Mouse (Mus musculus): ENCODE measurements around the gene Gpr149.

Gpr149 gene

DNA sequence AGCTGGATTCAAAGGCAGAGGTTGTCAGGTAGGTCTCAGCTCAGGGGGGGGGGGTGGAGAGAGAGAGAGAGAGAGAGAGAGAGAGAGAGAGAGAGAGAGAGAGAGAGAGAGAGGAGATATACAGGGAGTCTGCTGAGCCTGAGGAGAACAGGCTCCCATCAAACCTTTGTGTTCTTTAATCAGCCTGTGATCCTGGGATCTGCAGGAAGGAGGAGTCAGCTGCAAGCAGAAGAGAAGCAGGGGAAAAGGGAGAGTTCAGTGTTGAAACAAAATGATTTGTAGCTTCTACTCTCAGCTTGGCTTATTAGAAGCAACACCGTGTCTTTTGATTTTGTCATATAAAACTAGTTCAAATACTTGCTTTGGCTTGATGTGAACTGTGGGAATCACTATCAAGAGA is at the start of gene Gpr149:
Gene Gpr149, minus strand, starts transcription at position 168 of the 400 bp plus-strand sequence.
- DNase-seq (ENCODE audit: low read depth, low spot score) = no peak

DNA sequence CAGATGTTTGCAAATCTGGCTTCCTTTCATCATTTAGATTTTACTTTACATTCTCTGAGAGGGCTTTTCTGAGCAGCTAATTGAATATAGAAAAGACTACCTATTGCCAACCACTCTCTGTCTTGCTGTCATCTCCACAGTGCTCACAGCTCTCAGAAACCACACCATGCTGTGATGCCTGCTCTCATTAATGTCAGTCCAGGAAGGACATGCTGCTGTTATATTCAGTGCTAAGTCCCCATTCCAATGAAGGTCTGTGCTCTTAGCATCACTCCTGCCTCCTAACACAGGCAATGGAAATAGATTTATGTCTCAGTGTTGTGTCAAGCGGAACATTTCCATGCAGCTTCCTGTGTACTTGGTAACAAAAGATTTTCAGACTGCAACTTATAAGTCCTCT is 45.6 kb upstream of the Gpr149 start:
- no peak for DNase-seq (ENCODE audit: low read depth, low spot score)

DNA sequence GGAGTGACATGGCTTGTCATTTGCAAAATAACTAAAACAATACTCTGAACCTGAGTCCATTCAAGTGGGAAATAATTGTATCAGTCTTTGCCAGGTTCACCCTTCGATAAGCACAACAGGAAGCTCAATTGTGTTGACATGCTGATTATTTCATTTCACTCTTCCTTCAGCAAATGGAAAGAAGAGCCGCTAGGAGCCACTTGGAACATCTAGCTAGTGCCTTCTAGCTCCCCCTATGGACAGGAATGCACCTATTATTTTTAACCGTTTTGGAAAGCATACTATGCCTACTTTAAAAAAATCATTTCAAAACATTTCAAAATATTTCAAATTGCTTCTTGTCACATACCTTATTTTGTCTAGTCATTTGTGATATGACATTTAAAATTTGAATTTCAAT is 5.9 kb upstream of the Gpr149 start:
- no peak for DNase-seq (ENCODE audit: low read depth, low spot score)

DNA sequence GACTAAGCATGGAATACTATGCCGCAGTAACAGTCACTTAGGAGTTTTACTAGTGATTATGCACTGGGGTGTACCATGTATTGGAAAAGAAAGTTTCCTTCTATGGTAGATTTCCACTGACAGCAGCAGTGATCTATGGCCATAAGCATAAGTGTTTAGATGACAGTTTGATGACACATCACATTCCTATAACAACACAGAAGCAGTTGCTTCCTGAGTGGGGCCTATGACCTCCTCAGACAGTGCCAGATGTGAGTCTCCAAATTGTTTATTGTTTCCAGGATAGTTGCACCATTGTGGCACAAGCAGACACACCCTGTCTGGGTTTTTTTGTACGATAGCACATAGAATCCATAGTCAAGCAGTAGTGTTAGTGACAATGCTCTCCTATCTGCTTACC is 991 bp upstream of the Gpr149 start:
- DNase-seq (ENCODE audit: low read depth, low spot score) = no peak

DNA sequence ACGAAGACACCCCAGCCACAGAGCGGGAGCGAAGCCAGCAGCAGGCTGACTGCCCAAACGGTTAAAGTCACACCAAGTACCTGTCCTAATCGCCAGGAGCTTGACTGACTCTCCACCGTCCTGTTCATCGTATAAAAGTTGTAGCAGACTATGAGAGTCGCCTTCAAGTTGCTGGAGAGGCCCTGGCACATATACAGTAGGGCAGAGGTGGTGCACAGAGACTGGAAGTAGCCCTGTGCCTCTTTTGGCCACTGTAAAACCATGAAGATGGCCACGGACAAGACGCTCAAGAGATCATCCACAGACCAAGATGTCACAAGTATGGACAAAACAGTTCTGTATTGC is 921 bp downstream of the Gpr149 start:
- DNase-seq (ENCODE audit: low read depth, low spot score) = peak; percentile 9

DNA sequence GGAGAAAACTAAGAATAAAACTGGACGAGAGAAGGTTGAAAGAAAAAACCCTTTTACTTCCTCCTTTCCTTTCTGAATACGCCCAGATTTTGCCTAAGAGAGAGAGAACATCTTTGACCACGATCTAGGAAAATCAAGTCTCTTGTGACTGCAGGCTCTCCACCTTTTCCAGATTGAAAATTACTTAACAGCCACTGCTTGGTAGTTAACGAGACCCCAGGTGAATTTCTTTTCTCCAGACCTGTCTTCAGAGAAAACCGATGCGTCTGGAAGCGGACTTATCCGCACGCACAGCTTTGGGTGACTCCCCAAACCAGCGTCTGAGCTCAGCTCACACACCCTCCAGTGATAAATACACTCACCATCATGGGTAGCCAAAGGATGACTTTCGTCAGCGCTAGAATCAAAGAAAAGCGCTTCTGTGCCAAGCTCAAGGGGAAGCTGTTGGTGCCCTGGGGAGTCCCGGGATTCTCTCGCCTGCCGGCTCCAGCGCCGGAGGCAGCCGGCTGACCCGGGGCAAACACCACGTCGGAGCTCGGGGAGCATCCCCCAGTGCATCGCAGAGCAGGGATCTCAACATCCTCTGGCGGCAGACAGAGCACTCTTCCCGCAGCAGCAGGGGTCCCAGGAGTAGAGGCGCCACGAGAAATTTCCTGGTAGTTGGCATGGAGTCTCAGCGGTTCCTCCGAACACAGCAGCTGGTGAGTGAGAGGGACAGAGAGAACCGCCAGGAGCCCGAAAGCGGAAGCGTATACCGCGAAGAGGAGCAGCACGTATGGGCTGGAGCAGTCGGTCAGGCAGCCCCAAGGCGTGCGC is 1.5 kb downstream of the Gpr149 start:
- peak; percentile 24 for DNase-seq (ENCODE audit: low read depth, low spot score)

DNA sequence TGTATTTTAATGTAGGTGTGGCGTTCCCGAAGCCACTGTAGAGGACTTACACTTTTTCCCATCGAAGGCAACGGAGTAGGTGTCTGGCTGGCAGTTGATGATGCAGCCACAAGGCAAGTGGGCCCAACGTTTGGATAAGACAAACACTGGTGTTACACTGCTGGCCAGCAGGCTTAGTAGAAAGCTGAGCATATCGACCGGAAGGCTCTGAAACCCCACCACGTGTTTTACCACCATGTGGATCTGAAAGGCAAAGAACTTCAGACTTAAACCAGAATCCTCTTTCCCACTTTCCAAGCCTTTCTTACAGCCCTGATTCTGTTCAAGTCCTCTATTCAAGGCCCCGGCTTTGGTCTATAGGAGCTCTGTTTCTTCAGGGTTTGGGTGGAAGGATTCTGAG is 2.5 kb downstream of the Gpr149 start:
- no peak for DNase-seq (ENCODE audit: low read depth, low spot score)

DNA sequence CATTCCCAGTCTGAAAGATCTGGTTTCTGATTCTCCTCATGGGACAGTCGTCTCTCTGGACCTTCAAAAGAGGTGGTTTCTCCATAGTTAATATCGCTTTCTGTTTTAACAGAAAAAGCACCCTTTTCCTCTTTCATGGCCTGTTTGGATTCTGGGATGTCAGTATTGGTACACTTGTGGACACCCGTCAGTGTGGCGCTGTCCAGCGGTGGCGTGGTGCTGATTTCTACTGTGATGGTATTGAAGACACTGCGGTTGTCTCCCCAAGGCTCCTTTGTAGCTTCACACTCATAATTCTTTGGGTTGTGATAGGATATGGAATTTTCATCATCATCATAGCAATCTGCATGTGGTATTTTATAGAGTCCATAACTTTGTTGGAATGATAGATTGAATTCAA is 10.1 kb downstream of the Gpr149 start:
- DNase-seq (ENCODE audit: low read depth, low spot score) = no peak

DNA sequence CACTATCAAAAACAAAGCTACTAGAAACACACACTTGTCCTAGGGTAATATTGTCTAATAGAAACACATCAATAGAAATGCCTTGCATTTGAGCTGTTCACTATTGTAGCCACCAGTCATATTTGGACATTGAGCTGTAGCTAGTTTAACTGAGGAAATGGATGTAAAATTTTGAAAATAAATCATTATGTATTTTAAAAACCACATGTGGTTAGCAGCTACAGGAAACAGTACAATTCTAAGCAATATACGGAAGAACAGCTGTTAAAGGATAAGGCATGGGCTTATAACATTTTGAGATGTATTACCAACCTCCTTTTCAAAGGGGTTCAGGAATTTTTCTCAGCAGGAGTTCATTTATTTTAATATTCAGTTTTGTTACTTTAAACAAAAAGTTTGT is 19.9 kb downstream of the Gpr149 start:
- no peak for DNase-seq (ENCODE audit: low read depth, low spot score)

DNA sequence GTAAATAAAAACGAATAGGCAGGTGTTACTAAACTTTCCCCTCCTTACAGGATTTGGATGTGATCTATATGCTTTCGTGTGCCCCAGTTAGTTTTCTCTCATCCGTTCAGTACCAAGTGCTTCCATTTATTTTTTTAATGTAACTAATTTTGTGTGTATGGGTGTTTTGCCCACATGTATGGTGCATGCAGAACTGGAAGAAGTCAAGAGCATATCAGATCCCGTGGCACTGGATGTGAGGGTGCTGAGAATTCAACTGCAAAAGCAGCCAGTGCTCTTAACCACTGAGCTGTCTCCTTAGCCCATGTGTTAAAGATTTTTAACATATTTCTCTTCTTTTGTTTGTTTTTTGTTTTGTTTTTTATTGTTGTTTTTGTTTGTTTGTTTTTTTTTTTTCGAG is 77.3 kb downstream of the Gpr149 start:
- DNase-seq (ENCODE audit: low read depth, low spot score) = no peak

DNA sequence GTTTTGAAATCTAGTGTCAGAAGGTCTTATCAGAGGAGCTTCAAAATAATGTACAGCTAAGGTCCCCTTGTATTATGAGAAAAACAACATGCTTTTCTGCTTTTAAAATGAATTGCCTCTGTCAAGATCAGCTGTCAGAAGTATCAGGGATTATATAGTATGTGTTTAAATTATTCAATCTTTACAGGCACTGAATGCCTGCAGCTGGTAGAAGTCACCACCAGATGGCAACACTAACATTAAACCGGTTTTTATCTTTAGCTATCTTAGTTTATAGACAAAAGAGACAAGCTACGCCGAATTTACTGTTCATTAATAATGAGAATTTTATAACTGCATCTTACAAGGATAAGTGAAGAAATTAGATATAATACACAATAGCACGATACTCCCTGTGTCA is 77.8 kb downstream of the Gpr149 start:
- no peak for DNase-seq (ENCODE audit: low read depth, low spot score)

DNA sequence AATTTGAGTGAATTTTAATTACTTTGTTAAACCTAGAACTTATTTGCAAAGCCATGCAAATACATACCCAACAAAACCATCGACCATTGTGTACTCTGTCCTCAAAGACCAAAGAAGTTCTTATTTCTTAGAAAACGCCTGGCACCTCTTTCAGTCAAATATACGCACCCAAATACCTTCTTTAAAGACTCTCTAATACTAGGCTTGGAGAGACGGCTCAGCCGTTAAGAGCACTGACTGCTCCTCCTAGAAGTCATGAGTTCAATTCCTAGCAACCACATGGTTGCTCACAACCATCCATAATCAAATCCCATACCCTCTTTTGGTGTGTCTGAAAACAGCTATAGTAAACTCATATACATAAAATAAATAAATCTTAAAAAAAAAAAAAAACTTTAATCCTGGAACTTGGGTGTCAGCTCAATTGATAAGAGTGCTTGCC is 97.7 kb downstream of the Gpr149 start:
- DNase-seq (ENCODE audit: low read depth, low spot score) = no peak

DNA sequence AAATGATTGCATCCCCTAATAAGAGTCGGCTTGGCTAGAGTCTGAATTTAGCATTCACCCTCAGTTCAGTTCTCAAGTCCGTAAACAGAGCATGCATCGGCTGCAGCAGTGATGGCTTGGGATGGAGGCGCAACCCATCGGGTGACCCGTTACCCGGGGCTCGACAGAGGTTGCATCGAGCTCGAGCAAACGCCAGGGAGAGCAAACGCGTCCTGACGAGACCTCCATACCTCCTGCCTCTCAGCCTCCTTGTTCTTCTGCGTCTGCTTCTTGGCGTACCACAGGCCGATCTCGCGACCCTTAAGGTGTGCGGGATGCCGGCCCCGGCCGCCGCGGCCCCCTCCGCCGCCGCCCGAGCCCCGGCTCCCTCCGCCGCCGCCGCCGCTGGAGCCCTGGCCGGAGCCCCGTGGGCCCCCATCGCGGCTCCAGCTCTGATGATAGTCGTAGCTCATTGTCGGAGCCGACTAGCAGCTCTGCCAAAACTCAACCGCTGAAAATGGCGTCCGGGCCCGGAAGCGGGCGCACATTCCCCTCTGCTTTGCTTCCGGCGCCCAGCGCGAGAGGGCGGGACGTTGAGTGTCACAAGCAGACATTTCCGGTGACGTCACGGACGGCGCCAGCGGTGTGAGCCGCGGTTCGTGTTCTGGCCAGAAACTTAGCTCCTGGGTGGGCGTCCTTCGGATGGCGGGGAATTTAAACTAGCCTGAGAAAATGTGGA is 98.3 kb downstream of the Gpr149 start, which contains the start of gene Dhx36:
Gene Dhx36, minus strand, starts transcription at position 517 of the 718 bp plus-strand sequence.
- peak; percentile 87 for DNase-seq (ENCODE audit: low read depth, low spot score)

DNA sequence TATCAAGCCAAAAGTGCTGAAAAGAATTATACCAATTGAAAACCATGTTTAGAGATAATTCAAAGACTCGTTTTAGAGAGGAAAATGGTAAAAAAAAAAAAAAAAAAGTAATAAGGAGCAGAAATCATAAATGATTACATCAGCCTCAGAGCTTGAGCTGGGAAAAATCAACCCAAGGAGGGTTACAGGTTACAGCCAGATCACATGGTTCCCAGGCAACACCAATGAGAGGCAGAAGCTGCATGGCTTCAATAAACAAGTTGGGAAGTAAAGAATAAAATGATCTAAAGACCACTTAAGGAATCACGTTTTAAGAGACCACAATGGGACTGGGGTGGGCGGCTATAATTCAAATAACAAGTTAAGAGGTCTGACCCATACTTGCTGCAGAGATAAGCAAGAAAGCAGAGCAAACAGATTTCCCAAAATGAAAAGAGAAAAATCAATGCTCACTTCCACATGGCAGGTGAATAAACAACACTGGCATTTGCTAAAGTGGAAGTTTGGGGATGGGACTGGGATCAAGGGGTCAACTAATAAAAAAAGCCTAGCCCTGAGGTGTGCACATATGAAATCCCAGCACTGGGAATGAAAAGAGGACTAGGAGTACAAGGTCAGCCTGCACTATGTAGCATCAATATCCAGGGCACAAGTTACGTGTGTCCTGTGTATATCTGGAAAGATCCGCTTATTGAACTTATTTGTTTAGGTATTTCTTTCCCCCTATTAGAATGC is 99.6 kb downstream of the Gpr149 start:
- DNase-seq (ENCODE audit: low read depth, low spot score) = no peak

DNA sequence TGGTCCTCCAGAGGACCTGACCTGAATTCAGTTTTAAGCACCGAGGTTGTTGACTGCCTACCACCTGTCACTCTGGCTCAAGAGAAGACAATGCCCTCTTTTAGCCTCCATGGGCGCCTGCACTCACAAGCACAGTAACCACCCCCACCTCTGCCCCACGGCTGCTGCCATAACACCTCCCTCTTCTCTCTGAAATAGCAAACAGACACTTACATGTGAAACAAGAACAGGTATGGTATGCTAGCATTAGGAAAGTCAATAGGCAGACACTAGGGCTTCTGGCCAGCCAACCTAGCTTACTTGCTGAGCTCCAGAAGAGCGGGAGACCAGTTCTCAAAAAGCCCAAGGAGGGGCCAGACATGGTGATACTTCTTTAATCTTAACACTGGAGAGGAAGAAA is 105.6 kb downstream of the Gpr149 start:
- no peak for DNase-seq (ENCODE audit: low read depth, low spot score)

DNA sequence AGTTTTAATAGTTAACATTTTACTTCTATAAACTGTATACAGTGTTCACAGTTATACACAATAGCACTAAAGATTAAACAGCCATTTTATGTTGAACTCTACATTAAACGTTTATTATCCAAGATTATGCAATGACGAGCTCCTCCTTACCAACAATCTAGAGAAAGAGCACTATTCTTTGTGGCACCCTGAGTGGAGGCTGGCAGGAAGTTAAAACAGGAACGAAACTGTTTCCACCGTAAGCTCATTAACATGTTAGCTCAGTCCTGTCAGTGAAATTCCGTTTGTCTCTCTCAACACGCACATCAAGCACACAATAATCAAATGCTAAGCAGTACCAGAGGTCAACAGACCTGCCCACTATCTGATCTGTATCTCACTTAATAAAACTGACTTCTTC is 112.4 kb downstream of the Gpr149 start:
- no peak for DNase-seq (ENCODE audit: low read depth, low spot score)

DNA sequence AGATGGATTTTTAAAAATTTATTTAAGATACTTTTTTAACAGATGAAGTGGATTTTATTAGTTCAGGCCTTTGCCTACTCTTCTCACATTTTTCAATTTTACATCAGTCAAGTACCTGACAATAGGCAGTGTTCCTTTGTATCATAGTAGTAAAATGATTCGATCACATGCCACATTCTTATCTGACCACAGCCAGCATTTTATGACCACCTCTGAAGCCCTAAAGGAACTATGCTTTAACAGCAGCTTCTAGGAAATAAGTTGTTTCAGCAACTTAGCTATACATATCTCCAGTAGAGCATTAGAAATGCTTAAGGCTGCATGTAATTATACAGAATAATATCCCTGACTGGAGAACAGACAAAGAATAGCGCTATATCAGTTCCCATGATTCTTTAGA is 120.6 kb downstream of the Gpr149 start:
- DNase-seq (ENCODE audit: low read depth, low spot score) = no peak
